Mouse (Mus musculus) midbrain, embryonic 13.5 days (tissue): Measurements from ENCODE around the gene Krt28. TPM values are rescaled to one million over a fixed set of nuclear protein-coding genes. Genes with fewer than 3 reads are reported as not detected.

ENCODE experiments used
- ATAC-seq: fragments of 200-750 bp; cut with Nextera tagmentation; 2 replicates; pipeline ENCODE4 v1.8.0; 2017; ENCODE audit warnings: mild to moderate bottlenecking, moderate TSS enrichment, moderate library complexity
- H3K27ac ChIP-seq: fragments of 300-500 bp; sonication (generic); 2 replicates; pipeline ENCODE4 v1.5.1; 2015; ENCODE audit warnings: inconsistent platforms, mild to moderate bottlenecking, moderate library complexity
- H3K27me3 ChIP-seq: fragments of 300-500 bp; sonication (generic); 2 replicates; pipeline ENCODE4 v1.6.1; 2015; ENCODE audit warnings: mild to moderate bottlenecking, inconsistent platforms
- H3K36me3 ChIP-seq: fragments of 300-500 bp; sonication (generic); 2 replicates; pipeline ENCODE4 v1.6.1; 2015; ENCODE audit warnings: mild to moderate bottlenecking, inconsistent platforms
- H3K4me1 ChIP-seq: fragments of 300-500 bp; sonication (generic); replicated peaks from 2 replicates; pipeline ENCODE4 v1.6.1; 2015; ENCODE audit warnings: inconsistent platforms
- H3K4me2 ChIP-seq: fragments of 300-500 bp; sonication (generic); replicated peaks from 2 replicates; pipeline ENCODE4 v1.6.1; 2015; ENCODE audit warnings: moderate library complexity, mild to moderate bottlenecking, inconsistent platforms
- H3K4me3 ChIP-seq: fragments of 300-500 bp; sonication (generic); replicated peaks from 2 replicates; pipeline ENCODE4 v1.5.1; 2015; ENCODE audit warnings: mild to moderate bottlenecking, inconsistent platforms
- H3K9ac ChIP-seq: fragments of 300-500 bp; sonication (generic); replicated peaks from 2 replicates; pipeline ENCODE4 v1.6.1; 2015; ENCODE audit warnings: mild to moderate bottlenecking, inconsistent platforms
- H3K9me3 ChIP-seq: fragments of 300-500 bp; sonication (generic); 2 replicates; pipeline ENCODE4 v1.6.1; 2016; ENCODE audit warnings: mild to moderate bottlenecking, inconsistent platforms
- WGBS: fragments of 180-500 bp; shearing (Covaris S2); methylation state at CpG from one replicate; pipeline ENCODE4 v1.1.7; 2015; 5-methylcytosine and 5-hydroxymethylcytosine counted together
- polyA plus RNA-seq: library from polyadenylated mRNA; unstranded; fragments of >200 nt; fragmentation: Nextera tagmentation; extraction: Ambion mirVana; gene quantifications from 2 replicates; pipeline ENCODE4 v1.2.1, GENCODE M21; 2015

The Krt28 gene
- 0.15 and 0.22 TPM in 2 replicates for polyA plus RNA-seq

- 83% methylated on average over 13 of the region's 13 CpGs for WGBS
- no peaks in the 10 kb centered on the region for H3K27me3 ChIP-seq
- no peak for ATAC-seq
- H3K4me3 ChIP-seq = no peak within 1 kb of the TSS
- no peaks in the 10 kb centered on the region for H3K4me1 ChIP-seq
- H3K27ac ChIP-seq = no peak within 1 kb of the TSS
- no peak within 1 kb of the TSS for H3K9ac ChIP-seq
- H3K36me3 ChIP-seq = no peaks in the 10 kb centered on the region
- no peaks in the 10 kb centered on the region for H3K9me3 ChIP-seq
- H3K4me2 ChIP-seq = no peak within 1 kb of the TSS
These were observed at the start of gene Krt28 for GRCm38 (mm10) chr11:99374803-99375202. Gene Krt28 (minus strand): TSS chr11:99374903.

GRCm38 (mm10) chr11:99422159-99422558, 47.5 kb upstream of the Krt28 start, which contains the start of gene Krt12:
Gene Krt12 (minus strand): TSS chr11:99422259.
- no peaks in the 10 kb centered on the region for H3K9me3 ChIP-seq
- 89% methylated on average over 10 of the region's 10 CpGs for WGBS
- H3K27me3 ChIP-seq = peaks cover 7% of the 10 kb centered on the region; the same call in 1 of the 2 replicates
- H3K4me3 ChIP-seq = no peak within 1 kb of the TSS
- H3K4me2 ChIP-seq = no peak within 1 kb of the TSS
- no peak for ATAC-seq
- no peaks in the 10 kb centered on the region for H3K36me3 ChIP-seq
- H3K27ac ChIP-seq = no peak within 1 kb of the TSS
- no peak within 1 kb of the TSS for H3K9ac ChIP-seq
- peaks cover 6% of the 10 kb centered on the region; the same call in 1 of the 2 replicates for H3K4me1 ChIP-seq

- WGBS = 65% methylated on average over 10 of the region's 10 CpGs
- no peak for ATAC-seq
These were observed 45.9 kb upstream of the Krt28 start for GRCm38 (mm10) chr11:99420586-99420985.

GRCm38 (mm10) chr11:99417819-99418218, 43.1 kb upstream of the Krt28 start:
- Histone ChIP-seq H3K36me3 (no peaks in the 10 kb centered on the region), H3K27ac (no peak overlapping the region), H3K9me3 (no peaks in the 10 kb centered on the region), H3K4me3 (no peak overlapping the region), H3K4me1 (no peaks in the 10 kb centered on the region), H3K4me2 (no peak overlapping the region), H3K9ac (no peak overlapping the region), H3K27me3 (peaks cover 4% of the 10 kb centered on the region; the same call in 1 of the 2 replicates)
- ATAC-seq = no peak
- 72% methylated on average over 16 of the region's 16 CpGs for WGBS

More at GRCm38 (mm10) chr11:99420586-99420985, 45.9 kb upstream of the Krt28 start:
- Histone ChIP-seq H3K9ac (no peak overlapping the region), H3K27ac (no peak overlapping the region), H3K9me3 (no peaks in the 10 kb centered on the region), H3K27me3 (peaks cover 7% of the 10 kb centered on the region; the same call in 1 of the 2 replicates), H3K36me3 (no peaks in the 10 kb centered on the region), H3K4me3 (no peak overlapping the region), H3K4me1 (peaks cover 6% of the 10 kb centered on the region; the same call in 1 of the 2 replicates), H3K4me2 (no peak overlapping the region)

GRCm38 (mm10) chr11:99416902-99417301, 42.2 kb upstream of the Krt28 start:
- Histone ChIP-seq H3K27ac (no peak overlapping the region), H3K4me2 (no peak overlapping the region), H3K36me3 (no peaks in the 10 kb centered on the region), H3K9ac (no peak overlapping the region), H3K27me3 (peaks cover under 1% of the 10 kb centered on the region; the same call in 1 of the 2 replicates), H3K4me3 (no peak overlapping the region), H3K4me1 (no peaks in the 10 kb centered on the region), H3K9me3 (no peaks in the 10 kb centered on the region)
- 76% methylated on average over 13 of the region's 13 CpGs for WGBS
- ATAC-seq = no peak

GRCm38 (mm10) chr11:99414463-99415147, 39.9 kb upstream of the Krt28 start:
- 90% methylated on average over 13 of the region's 13 CpGs for WGBS
- Histone ChIP-seq H3K9me3 (no peaks in the 10 kb centered on the region), H3K4me2 (no peak overlapping the region), H3K4me3 (no peak overlapping the region), H3K27me3 (no peaks in the 10 kb centered on the region), H3K4me1 (no peaks in the 10 kb centered on the region), H3K27ac (no peak overlapping the region), H3K36me3 (no peaks in the 10 kb centered on the region), H3K9ac (no peak overlapping the region)
- no peak for ATAC-seq

- 22% methylated on average over 6 of the region's 6 CpGs for WGBS
- no peaks in the 10 kb centered on the region for H3K36me3 ChIP-seq
- H3K27ac ChIP-seq = no peak overlapping the region
- H3K4me1 ChIP-seq = no peaks in the 10 kb centered on the region
- no peak overlapping the region for H3K4me2 ChIP-seq
- no peaks in the 10 kb centered on the region for H3K27me3 ChIP-seq
- H3K4me3 ChIP-seq = no peak overlapping the region
- ATAC-seq = no peak
- no peak overlapping the region for H3K9ac ChIP-seq
- H3K9me3 ChIP-seq = no peaks in the 10 kb centered on the region
These were observed 38.5 kb upstream of the Krt28 start for GRCm38 (mm10) chr11:99413247-99413646.

- ATAC-seq = no peak
- no peaks in the 10 kb centered on the region for H3K9me3 ChIP-seq
- H3K4me2 ChIP-seq = no peak overlapping the region
- H3K4me3 ChIP-seq = no peak overlapping the region
- WGBS = 82% methylated on average over 10 of the region's 10 CpGs
- no peak overlapping the region for H3K27ac ChIP-seq
- H3K4me1 ChIP-seq = no peaks in the 10 kb centered on the region
- no peak overlapping the region for H3K9ac ChIP-seq
- no peaks in the 10 kb centered on the region for H3K36me3 ChIP-seq
- H3K27me3 ChIP-seq = 0 out of 2 replicates have a peak, but pooled peaks cover 2% of the 10 kb centered on the region
These were observed 31.5 kb upstream of the Krt28 start for GRCm38 (mm10) chr11:99406186-99406585.

GRCm38 (mm10) chr11:99399956-99400549, 25.4 kb upstream of the Krt28 start:
- no peak overlapping the region for H3K27ac ChIP-seq
- ATAC-seq = no peak
- peaks cover 13% of the 10 kb centered on the region for H3K4me1 ChIP-seq
- H3K4me3 ChIP-seq = no peak overlapping the region
- H3K36me3 ChIP-seq = no peaks in the 10 kb centered on the region
- no peaks in the 10 kb centered on the region for H3K9me3 ChIP-seq
- no peak overlapping the region for H3K9ac ChIP-seq
- peaks cover 30% of the 10 kb centered on the region; the same call in 1 of the 2 replicates for H3K27me3 ChIP-seq
- WGBS = 90% methylated on average over 13 of the region's 13 CpGs
- no peak overlapping the region for H3K4me2 ChIP-seq

GRCm38 (mm10) chr11:99398832-99399231, 24.1 kb upstream of the Krt28 start:
- H3K27me3 ChIP-seq = peaks cover 30% of the 10 kb centered on the region; the same call in 1 of the 2 replicates
- no peak overlapping the region for H3K4me2 ChIP-seq
- no peak overlapping the region for H3K9ac ChIP-seq
- H3K4me1 ChIP-seq = peaks cover 13% of the 10 kb centered on the region
- ATAC-seq = no peak
- H3K4me3 ChIP-seq = no peak overlapping the region
- 56% methylated on average over 8 of the region's 8 CpGs for WGBS
- H3K27ac ChIP-seq = no peak overlapping the region
- H3K36me3 ChIP-seq = no peaks in the 10 kb centered on the region
- no peaks in the 10 kb centered on the region for H3K9me3 ChIP-seq

- Histone ChIP-seq H3K4me1 (peaks cover 13% of the 10 kb centered on the region), H3K27me3 (peaks cover 30% of the 10 kb centered on the region; the same call in 1 of the 2 replicates), H3K4me2 (no peak overlapping the region), H3K36me3 (no peaks in the 10 kb centered on the region), H3K27ac (no peak overlapping the region), H3K4me3 (no peak overlapping the region), H3K9me3 (no peaks in the 10 kb centered on the region), H3K9ac (no peak overlapping the region)
- 81% methylated on average over 3 of the region's 3 CpGs for WGBS
- ATAC-seq = no peak
These were observed 23.4 kb upstream of the Krt28 start for GRCm38 (mm10) chr11:99398084-99398483.

- Histone ChIP-seq H3K4me1 (peaks cover 13% of the 10 kb centered on the region), H3K36me3 (0 out of 2 replicates have a peak, but pooled peaks cover 3% of the 10 kb centered on the region), H3K4me2 (no peak overlapping the region), H3K27me3 (peaks cover 28% of the 10 kb centered on the region; the same call in 1 of the 2 replicates), H3K27ac (no peak overlapping the region), H3K9ac (no peak overlapping the region), H3K9me3 (no peaks in the 10 kb centered on the region), H3K4me3 (no peak overlapping the region)
- ATAC-seq = no peak
- WGBS = 62% methylated on average over 2 of the region's 2 CpGs
These were observed 22.0 kb upstream of the Krt28 start for GRCm38 (mm10) chr11:99396661-99397060.
